Mouse (Mus musculus): Measurements from ENCODE around the gene Gm28919. TPM values are rescaled to one million over a fixed set of nuclear protein-coding genes. Genes with fewer than 3 reads are reported as not detected.
"Not testable (repeated sequence)": the region's sequence is repeated elsewhere in the genome, so short reads cannot be mapped to it uniquely, and the experiment has no call there.

Gene Gm28919
- not detected for total RNA-seq (2022)

DNA sequence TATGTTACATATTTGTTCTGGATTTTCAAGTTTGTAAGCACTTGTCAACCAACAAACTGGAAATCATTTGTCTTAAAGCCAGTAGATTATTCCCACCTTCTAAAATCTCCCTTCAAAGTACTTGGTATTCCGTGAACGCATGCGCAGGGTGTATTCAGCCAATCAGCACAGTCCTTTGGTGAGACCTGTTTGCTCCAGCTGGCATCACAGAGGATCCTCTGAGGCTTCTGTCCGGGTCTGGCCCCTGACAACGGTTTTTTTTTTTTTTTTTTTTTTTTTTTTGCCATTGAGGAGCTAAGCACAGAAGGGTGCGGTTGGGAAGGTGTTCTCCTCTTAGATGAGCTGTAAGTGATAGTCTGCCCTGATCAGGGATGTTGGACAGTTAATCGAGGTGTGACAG is at the start of gene Gm28919:
TSS of gene Gm28919 (plus strand) at position 301 of the 400 bp plus-strand sequence.
- not testable (repeated sequence) for DNase-seq (ENCODE audit: low spot score in 2 of 2)

Other genes starting within 250 kb of the Gm28919 start
- gene Gm21719, start 99.3 kb downstream of the Gm28919 start, total RNA-seq (2022) = not detected

Measured in gastrocnemius, adult 8-10 months (tissue).